Mouse (Mus musculus) heart, embryonic 12.5 days (tissue): ENCODE measurements around the gene Csf3r. TPM values are rescaled to one million over a fixed set of nuclear protein-coding genes. Genes with fewer than 3 reads are reported as not detected.

Experiments used
- ATAC-seq: fragments of 200-750 bp; cut with Nextera tagmentation; 2 replicates; pipeline ENCODE4 v1.8.0; 2017; ENCODE audit warnings: moderate TSS enrichment, moderate library complexity; ENCODE audit not compliant: insufficient number of reproducible peaks, low FRiP score
- H3K27ac ChIP-seq: fragments of 300-500 bp; sonication (generic); 2 replicates; pipeline ENCODE4 v1.5.1; 2016; ENCODE audit warnings: mild to moderate bottlenecking, moderate library complexity; ENCODE audit not compliant: poor library complexity, severe bottlenecking
- H3K27me3 ChIP-seq: fragments of 300-500 bp; sonication (generic); replicated peaks from 2 replicates; pipeline ENCODE4 v1.6.1; 2016; ENCODE audit warnings: mild to moderate bottlenecking, moderate library complexity
- H3K36me3 ChIP-seq: fragments of 300-500 bp; sonication (generic); 2 replicates; pipeline ENCODE4 v1.6.1; 2016; ENCODE audit warnings: mild to moderate bottlenecking, moderate library complexity
- H3K4me1 ChIP-seq: fragments of 300-500 bp; sonication (generic); replicated peaks from 2 replicates; pipeline ENCODE4 v1.6.1; 2016; ENCODE audit warnings: mild to moderate bottlenecking
- H3K4me2 ChIP-seq: fragments of 300-500 bp; sonication (generic); 2 replicates; pipeline ENCODE4 v1.6.1; 2016; ENCODE audit warnings: mild to moderate bottlenecking, moderate library complexity
- H3K4me3 ChIP-seq: fragments of 300-500 bp; sonication (generic); 2 replicates; pipeline ENCODE4 v1.5.1; 2016; ENCODE audit warnings: mild to moderate bottlenecking
- H3K9ac ChIP-seq: fragments of 300-500 bp; sonication (generic); 2 replicates; pipeline ENCODE4 v1.6.1; 2016; ENCODE audit warnings: mild to moderate bottlenecking, moderate library complexity
- H3K9me3 ChIP-seq: fragments of 300-500 bp; sonication (generic); replicated peaks from 2 replicates; pipeline ENCODE4 v1.6.1; 2016; ENCODE audit warnings: mild to moderate bottlenecking, moderate library complexity
- WGBS: fragments of 180-500 bp; shearing (Covaris S2); methylation state at CpG from one replicate; pipeline ENCODE4 v1.1.7; 2016; 5-methylcytosine and 5-hydroxymethylcytosine counted together
- polyA plus RNA-seq: library from polyadenylated mRNA; unstranded; fragments of >200 nt; fragmentation: Nextera tagmentation; extraction: Ambion mirVana; gene quantifications from 2 replicates; pipeline ENCODE4 v1.2.1, GENCODE M21; 2016

Csf3r gene
- polyA plus RNA-seq, 1 experiment from 2014 or later: 0.15 TPM

GRCm38 (mm10) chr4:126001311-126002199, 22.8 kb upstream of the Csf3r start:
- Histone ChIP-seq H3K27me3 (no peaks in the 10 kb centered on the region), H3K27ac (no peak overlapping the region), H3K36me3 (no peaks in the 10 kb centered on the region), H3K4me1 (no peaks in the 10 kb centered on the region), H3K4me2 (no peak overlapping the region), H3K9me3 (peaks cover 22% of the 10 kb centered on the region), H3K9ac (no peak overlapping the region), H3K4me3 (no peak overlapping the region)
- WGBS: 78% methylated on average over 12 of the region's 12 CpGs
- ATAC-seq: no peak

GRCm38 (mm10) chr4:126017676-126018332, 6.5 kb upstream of the Csf3r start:
- ATAC-seq: no peak

DNA sequence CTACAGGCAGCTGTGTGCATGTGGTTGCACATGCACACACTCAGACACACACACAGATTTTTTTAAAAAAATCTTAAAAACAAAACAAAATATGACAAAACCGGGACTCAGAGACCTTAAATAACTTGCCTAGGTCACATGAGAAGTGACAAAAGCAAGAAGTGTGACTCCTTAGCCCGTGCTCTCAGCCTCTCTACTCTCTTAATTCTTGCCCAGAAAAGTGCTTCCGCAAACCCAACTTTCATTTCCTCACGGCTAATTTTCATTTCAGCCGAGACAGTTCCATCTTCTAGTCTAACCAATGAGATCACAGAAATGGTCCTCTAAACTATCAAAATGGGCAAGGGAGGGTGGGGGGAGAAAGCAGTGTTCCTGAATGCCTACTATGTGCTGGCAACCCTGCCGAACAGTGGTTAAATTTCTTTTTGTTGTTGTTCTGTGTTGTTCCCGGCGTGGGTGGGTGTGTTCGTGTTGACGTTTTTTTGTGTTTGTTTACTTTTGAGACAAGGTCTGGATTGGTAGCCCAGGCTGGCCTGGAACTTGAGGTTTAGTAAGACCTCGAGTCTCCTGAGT, 5.3 kb upstream of the Csf3r start:
- ATAC-seq: no peak
- Histone ChIP-seq H3K9me3 (no peaks in the 10 kb centered on the region), H3K27me3 (no peaks in the 10 kb centered on the region), H3K36me3 (no peaks in the 10 kb centered on the region), H3K4me1 (no peaks in the 10 kb centered on the region), H3K9ac (no peak overlapping the region), H3K27ac (no peak overlapping the region), H3K4me2 (no peak overlapping the region), H3K4me3 (no peak overlapping the region)
- 72% methylated on average over 11 of the region's 11 CpGs for WGBS

More at GRCm38 (mm10) chr4:126017676-126018332, 6.5 kb upstream of the Csf3r start:
- no peaks in the 10 kb centered on the region for H3K27me3 ChIP-seq
- H3K4me2 ChIP-seq: no peak overlapping the region
- no peak overlapping the region for H3K4me3 ChIP-seq
- WGBS: 70% methylated on average over 7 of the region's 7 CpGs
- H3K27ac ChIP-seq: no peak overlapping the region
- H3K9me3 ChIP-seq: no peaks in the 10 kb centered on the region
- H3K9ac ChIP-seq: no peak overlapping the region
- H3K36me3 ChIP-seq: no peaks in the 10 kb centered on the region
- no peaks in the 10 kb centered on the region for H3K4me1 ChIP-seq

DNA sequence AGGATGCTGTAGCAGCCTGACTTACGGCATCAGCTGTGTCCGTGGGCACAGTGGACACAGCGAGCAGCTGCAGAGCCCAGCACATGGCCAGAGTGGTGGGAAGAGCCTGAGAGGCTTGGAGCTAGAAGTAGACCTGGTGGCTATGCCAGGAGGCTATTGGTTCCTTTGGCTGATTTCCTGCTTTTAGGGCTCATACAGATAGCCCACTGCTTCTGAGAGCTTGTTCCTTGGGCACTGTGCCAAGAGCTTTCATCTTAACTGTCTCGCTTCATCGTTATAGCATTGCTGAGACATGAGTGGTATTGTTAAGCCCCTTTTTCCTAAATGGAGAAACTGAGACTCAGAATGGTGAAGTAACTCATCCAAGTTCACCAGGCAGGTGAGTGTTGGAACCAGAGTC, 1.5 kb downstream of the Csf3r start:
- H3K27me3 ChIP-seq: no peaks in the 10 kb centered on the region
- ATAC-seq: no peak
- WGBS: 76% methylated on average over 5 of the region's 5 CpGs
- H3K9ac ChIP-seq: no peak overlapping the region
- no peaks in the 10 kb centered on the region for H3K36me3 ChIP-seq
- H3K27ac ChIP-seq: no peak overlapping the region
- no peak overlapping the region for H3K4me3 ChIP-seq
- H3K4me2 ChIP-seq: no peak overlapping the region
- no peaks in the 10 kb centered on the region for H3K9me3 ChIP-seq
- no peaks in the 10 kb centered on the region for H3K4me1 ChIP-seq

- 44% methylated on average over 3 of the region's 3 CpGs for WGBS
- no peaks in the 10 kb centered on the region for H3K36me3 ChIP-seq
- H3K4me2 ChIP-seq: no peak overlapping the region
- H3K4me1 ChIP-seq: no peaks in the 10 kb centered on the region
- H3K4me3 ChIP-seq: no peak overlapping the region
- H3K9ac ChIP-seq: no peak overlapping the region
- ATAC-seq: no peak
- H3K27ac ChIP-seq: no peak overlapping the region
- H3K27me3 ChIP-seq: peaks cover 5% of the 10 kb centered on the region; the same call in 1 of the 2 replicates
- H3K9me3 ChIP-seq: no peaks in the 10 kb centered on the region
Measured at GRCm38 (mm10) chr4:126027980-126028379, 3.6 kb downstream of the Csf3r start.

GRCm38 (mm10) chr4:126029042-126029441, 4.7 kb downstream of the Csf3r start:
- no peak overlapping the region for H3K27ac ChIP-seq
- peaks cover 5% of the 10 kb centered on the region; the same call in 1 of the 2 replicates for H3K27me3 ChIP-seq
- no peaks in the 10 kb centered on the region for H3K36me3 ChIP-seq
- no peaks in the 10 kb centered on the region for H3K9me3 ChIP-seq
- H3K4me2 ChIP-seq: no peak overlapping the region
- H3K4me1 ChIP-seq: no peaks in the 10 kb centered on the region
- WGBS: 47% methylated on average over 3 of the region's 3 CpGs
- H3K4me3 ChIP-seq: no peak overlapping the region
- no peak for ATAC-seq
- no peak overlapping the region for H3K9ac ChIP-seq

DNA sequence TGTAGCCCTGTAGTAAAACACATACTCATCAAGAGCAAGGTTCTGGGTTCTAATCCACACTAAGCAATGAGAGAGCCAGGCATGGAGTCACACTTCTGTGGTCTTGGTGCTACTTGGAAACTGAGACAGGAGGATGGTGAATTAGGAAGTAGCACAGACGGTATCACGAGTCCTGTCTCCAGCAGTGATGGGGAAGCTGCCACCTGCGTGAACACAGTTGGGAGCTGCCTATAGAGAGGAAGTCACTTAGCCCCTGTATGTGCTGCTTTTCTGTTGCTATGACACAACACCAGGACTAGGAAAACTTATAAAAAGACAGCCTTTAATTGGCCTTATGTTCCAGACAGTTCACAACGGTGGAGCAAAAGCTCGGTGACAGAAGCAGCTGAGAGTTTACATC, 6.4 kb downstream of the Csf3r start:
- Histone ChIP-seq H3K27me3 (peaks cover 5% of the 10 kb centered on the region; the same call in 1 of the 2 replicates), H3K9ac (no peak overlapping the region), H3K4me2 (no peak overlapping the region), H3K36me3 (no peaks in the 10 kb centered on the region), H3K27ac (no peak overlapping the region), H3K9me3 (no peaks in the 10 kb centered on the region), H3K4me3 (no peak overlapping the region), H3K4me1 (no peaks in the 10 kb centered on the region)
- 71% methylated on average over 5 of the region's 5 CpGs for WGBS
- ATAC-seq: no peak

DNA sequence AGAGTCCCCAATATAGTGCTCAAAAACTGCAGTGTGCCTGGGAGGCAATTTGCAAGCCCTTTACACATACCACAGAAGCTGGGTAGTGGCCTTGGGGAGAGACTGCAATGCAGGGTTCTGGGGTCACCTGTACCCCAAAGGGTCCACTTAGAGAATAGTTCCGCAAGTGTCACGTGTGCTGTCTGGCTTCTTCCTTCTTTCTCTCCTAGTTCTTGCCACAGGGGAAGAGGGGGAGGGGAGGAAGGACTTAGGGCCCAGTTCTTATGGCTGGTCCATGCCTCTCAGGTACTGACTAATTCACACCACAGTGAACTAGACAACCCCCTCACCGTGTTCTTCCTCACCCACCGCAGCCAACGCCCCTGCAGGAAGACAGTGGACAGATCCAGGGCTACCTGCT, 11.1 kb downstream of the Csf3r start:
- no peak overlapping the region for H3K4me3 ChIP-seq
- peaks cover 5% of the 10 kb centered on the region; the same call in 1 of the 2 replicates for H3K27me3 ChIP-seq
- H3K9me3 ChIP-seq: no peaks in the 10 kb centered on the region
- no peaks in the 10 kb centered on the region for H3K36me3 ChIP-seq
- no peak overlapping the region for H3K27ac ChIP-seq
- ATAC-seq: no peak
- no peaks in the 10 kb centered on the region for H3K4me1 ChIP-seq
- no peak overlapping the region for H3K4me2 ChIP-seq
- 72% methylated on average over 5 of the region's 5 CpGs for whole genome bisulfite sequencing
- no peak overlapping the region for H3K9ac ChIP-seq

- H3K27ac ChIP-seq: peak within 1 kb of the TSS; percentile 31
- H3K36me3 ChIP-seq: peaks cover 28% of the 10 kb centered on the region
- peak; percentile 91 for ATAC-seq
- H3K9ac ChIP-seq: peak within 1 kb of the TSS; percentile 85
- no peaks in the 10 kb centered on the region for H3K27me3 ChIP-seq
- H3K4me2 ChIP-seq: peak within 1 kb of the TSS; percentile 91
- H3K4me1 ChIP-seq: peaks cover 10% of the 10 kb centered on the region
- WGBS: under 1% methylated on average over 56 of the region's 56 CpGs
- H3K4me3 ChIP-seq: peak within 1 kb of the TSS; percentile 75
- H3K9me3 ChIP-seq: no peaks in the 10 kb centered on the region
Measured at GRCm38 (mm10) chr4:126046851-126047585, 22.7 kb downstream of the Csf3r start, which contains the start of gene Mrps15. TSS of gene Mrps15 (plus strand) at chr4:126046925.

GRCm38 (mm10) chr4:126051617-126052016, 27.3 kb downstream of the Csf3r start:
- Histone ChIP-seq H3K27ac (no peak overlapping the region), H3K4me2 (no peak overlapping the region), H3K36me3 (peaks cover 64% of the 10 kb centered on the region), H3K4me3 (no peak overlapping the region), H3K9ac (no peak overlapping the region), H3K27me3 (no peaks in the 10 kb centered on the region), H3K4me1 (peaks cover 10% of the 10 kb centered on the region), H3K9me3 (no peaks in the 10 kb centered on the region)
- no peak for ATAC-seq
- WGBS: 76% methylated on average over 7 of the region's 7 CpGs
